Mouse (Mus musculus): ENCODE measurements around the gene Clptm1.

DNA sequence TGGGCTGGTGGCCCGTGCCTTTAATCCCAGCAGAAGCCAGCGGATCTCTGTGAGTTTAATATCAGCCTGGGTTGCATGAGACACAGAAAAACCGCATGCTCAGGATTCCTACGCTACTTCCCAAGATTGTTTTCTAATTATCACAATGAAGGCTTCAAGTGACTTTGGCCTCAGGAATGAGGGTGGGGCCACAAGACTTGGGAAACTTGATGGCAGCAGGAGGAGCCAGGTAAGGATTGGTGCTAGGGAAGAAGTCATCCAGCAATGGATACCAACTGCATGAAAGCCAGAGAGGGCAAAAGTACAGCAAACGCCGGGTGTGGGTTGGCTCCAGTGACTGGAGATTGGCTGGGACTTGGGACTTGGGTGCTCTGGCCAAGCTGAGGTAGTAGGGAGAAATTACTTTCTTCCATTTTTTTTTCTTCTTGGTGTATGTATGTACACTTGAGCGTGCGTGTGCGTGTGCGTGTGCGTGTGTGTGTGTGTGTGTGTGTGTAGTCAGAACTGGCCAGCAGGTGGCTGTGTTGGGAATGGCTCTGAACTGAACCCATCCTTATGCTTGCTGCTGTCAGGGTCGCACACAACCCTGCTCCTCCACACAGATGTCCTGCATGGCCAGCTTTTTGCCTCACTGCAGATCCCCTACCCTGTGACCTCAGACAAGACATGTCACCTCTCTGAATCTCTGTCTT, 55.0 kb downstream of the Clptm1 start:
- TF ChIP-seq CTCF (IDR thresholded peaks at IDR 0.05) (no peak), POLR2A (IDR thresholded peaks at IDR 0.05; ENCODE audit: insufficient read depth, low read depth, low read length) (no peak)
